Mouse (Mus musculus): Measurements from ENCODE around the gene Ssu72. TPM values are rescaled to one million over a fixed set of nuclear protein-coding genes. Genes with fewer than 3 reads are reported as not detected.
A peak's percentile ranks its signal among the peaks of the same experiment; 100 is the strongest.

The Ssu72 gene
- polyA plus RNA-seq, 1 experiment from 2014 or later = 155 TPM

DNA sequence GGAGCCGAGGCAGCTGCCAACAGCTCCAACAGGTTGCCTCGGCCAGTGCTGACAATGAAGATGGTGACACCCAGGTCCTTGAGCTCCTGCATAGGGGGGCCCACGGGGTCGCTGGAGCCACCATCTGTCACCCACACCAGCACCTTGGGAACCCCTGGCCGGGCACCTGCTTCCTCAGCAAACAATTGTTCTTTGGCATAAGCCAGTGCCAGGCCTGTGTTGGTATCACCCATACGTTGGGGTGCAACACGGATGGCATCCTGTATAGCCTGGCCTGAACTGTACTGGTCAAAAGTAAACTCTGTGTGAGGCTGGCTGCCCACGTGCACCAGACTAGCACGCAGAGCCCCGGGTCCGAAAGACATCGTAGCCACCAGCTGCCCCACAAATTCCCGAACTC, 68.2 kb downstream of the Ssu72 start:
- WGBS = 90% methylated on average over 13 of the region's 13 CpGs
- Histone ChIP-seq H3K4me2 (no peak overlapping the region), H3K4me1 (ENCODE audit: control insufficient read depth, insufficient read depth, low read length) (peaks cover 12% of the 10 kb centered on the region), H3K36me3 (ENCODE audit: control insufficient read depth, insufficient read depth, low read length) (no peaks in the 10 kb centered on the region), H3K4me3 (ENCODE audit: low read depth, low read length) (no peak overlapping the region), H3K9ac (ENCODE audit: low read length) (no peak overlapping the region), H3K27me3 (ENCODE audit: control insufficient read depth, insufficient read depth, low read length) (peaks cover 21% of the 10 kb centered on the region), H3K27ac (ENCODE audit: low read depth, low read length) (no peak overlapping the region), H3K9me3 (ENCODE audit: control insufficient read depth, low read length) (no peaks in the 10 kb centered on the region)
- ATAC-seq (ENCODE audit: low FRiP score) = no peak
- no peak for DNase-seq (ENCODE audit: low spot score, missing footprints)

DNA sequence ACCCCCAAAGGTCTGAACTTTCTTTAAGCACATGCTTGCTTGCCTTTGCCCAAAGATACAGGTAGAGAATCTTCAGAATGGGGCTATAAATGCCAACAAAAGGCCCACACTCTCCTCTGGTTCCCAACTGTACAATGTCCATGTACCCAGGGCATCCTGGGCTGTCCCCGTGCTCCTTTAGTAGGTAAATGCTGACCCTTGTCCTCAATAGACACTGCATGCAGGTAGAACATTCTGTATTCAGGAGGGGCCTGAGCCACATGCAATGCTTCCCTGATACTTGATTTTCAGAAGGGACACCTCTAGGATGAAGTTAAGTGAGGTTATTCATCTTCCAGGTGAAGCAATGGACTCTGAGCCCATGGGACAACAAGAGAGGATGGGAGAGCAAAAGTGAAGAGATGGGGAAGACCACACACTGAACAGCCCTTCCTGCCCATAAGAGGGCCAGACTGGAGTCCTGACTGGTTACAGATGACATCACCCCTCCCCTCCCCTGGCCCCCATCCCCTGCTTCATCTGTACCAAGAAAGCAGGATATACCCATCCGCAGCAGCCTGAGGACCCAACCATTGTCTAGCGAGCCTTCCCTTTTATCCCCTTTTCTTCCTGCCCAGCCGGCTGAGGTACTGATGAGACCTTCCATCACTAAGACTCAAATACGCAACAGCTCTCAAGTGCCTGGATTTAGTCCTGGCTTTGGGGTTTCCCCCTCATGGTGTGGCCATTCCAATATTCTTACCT, 68.9 kb downstream of the Ssu72 start:
- H3K4me3 ChIP-seq (ENCODE audit: low read depth, low read length) = peak overlapping the region; percentile 33; the same call in 1 of the 2 replicates

DNA sequence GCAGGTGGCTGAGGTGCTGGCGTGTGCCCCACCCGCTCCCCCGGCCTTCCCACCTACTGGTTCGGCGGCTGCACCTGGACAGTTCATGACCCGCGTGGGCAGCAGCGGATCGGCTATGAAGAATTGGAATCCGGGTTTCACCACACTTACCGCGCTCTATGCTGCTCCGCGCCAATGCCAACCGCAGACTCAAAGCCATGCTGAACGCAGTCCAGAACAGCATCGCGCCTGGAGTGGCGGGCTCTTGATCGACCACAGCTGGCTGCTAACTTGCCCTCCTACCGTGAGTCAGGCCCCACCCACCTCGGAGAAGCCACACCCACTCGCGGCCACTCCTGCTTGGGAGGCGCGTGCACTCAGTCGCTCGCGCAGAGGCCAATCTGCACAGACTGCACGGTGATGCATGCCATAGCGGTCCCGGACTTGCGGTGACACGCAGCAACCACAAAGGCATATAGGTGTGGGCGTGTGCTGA, 69.7 kb downstream of the Ssu72 start, which contains the start of gene Vwa1:
Vwa1 (minus strand) TSS at position 419 of the 475 bp plus-strand sequence.
- Histone ChIP-seq H3K4me3 (ENCODE audit: low read depth, low read length) (peak within 1 kb of the TSS; percentile 33), H3K4me2 (peak within 1 kb of the TSS; percentile 51), H3K9ac (ENCODE audit: low read length) (peak within 1 kb of the TSS; percentile 42), H3K27ac (ENCODE audit: low read depth, low read length) (no peak within 1 kb of the TSS), H3K4me1 (ENCODE audit: control insufficient read depth, insufficient read depth, low read length) (peaks cover 12% of the 10 kb centered on the region), H3K9me3 (ENCODE audit: control insufficient read depth, low read length) (no peaks in the 10 kb centered on the region), H3K27me3 (ENCODE audit: control insufficient read depth, insufficient read depth, low read length) (peaks cover 21% of the 10 kb centered on the region), H3K36me3 (ENCODE audit: control insufficient read depth, insufficient read depth, low read length) (no peaks in the 10 kb centered on the region)
- WGBS = 4% methylated on average over 35 of the region's 35 CpGs
- peak; percentile 41 for ATAC-seq (ENCODE audit: low FRiP score)
- DNase-seq (ENCODE audit: low spot score, missing footprints) = peak; percentile 95

More for the DNA sequence above, 68.9 kb downstream of the Ssu72 start:
- Histone ChIP-seq H3K27ac (ENCODE audit: low read depth, low read length) (no peak overlapping the region), H3K4me2 (peak overlapping the region; percentile 51), H3K4me1 (ENCODE audit: control insufficient read depth, insufficient read depth, low read length) (peaks cover 12% of the 10 kb centered on the region), H3K9ac (ENCODE audit: low read length) (no peak overlapping the region), H3K9me3 (ENCODE audit: control insufficient read depth, low read length) (no peaks in the 10 kb centered on the region), H3K36me3 (ENCODE audit: control insufficient read depth, insufficient read depth, low read length) (no peaks in the 10 kb centered on the region), H3K27me3 (ENCODE audit: control insufficient read depth, insufficient read depth, low read length) (peaks cover 21% of the 10 kb centered on the region)
- WGBS = 37% methylated on average over 5 of the region's 5 CpGs
- no peak for DNase-seq (ENCODE audit: low spot score, missing footprints)
- ATAC-seq (ENCODE audit: low FRiP score) = no peak

DNA sequence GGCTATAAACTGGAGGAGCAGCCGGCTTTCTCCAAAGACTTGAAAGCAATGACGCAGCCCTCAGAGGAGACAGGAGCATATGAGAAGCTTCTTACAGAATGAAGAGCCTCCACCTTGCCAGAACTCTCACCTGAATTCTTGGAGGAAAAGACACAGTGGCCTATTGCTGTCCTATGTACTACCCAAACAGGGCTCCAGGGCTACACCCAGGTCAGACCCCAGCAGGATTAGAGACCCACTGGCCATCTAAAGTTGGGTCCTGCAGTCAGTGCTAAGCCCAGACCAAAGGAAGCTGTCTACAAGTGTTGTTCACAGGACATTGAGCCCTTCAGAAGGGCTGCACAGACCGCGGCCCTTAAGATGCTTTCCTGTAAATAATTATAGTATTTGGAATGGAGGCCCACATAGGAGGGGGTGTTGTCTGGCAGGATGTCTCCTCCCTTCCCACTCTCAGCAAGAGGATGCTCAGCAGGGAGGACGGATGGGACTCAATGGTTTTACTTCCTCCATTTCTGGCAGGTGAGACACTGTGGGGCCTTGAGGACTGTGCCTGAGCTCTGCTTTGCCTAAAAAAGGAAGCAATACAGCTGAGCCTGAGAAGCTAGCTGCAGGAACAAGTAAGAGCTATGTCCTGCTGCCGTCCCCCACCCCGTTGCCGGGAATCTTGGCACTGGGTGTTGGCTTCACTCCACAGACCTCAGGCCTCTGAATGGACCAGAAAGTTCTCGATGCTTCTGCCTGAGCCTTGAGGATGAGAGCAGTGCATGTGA, 70.6 kb downstream of the Ssu72 start:
- H3K9ac ChIP-seq (ENCODE audit: low read length) = peak overlapping the region; percentile 42; the same call in 1 of the 2 replicates
- ATAC-seq (ENCODE audit: low FRiP score) (no peak), DNase-seq (ENCODE audit: low spot score, missing footprints) (no peak)
- H3K36me3 ChIP-seq (ENCODE audit: control insufficient read depth, insufficient read depth, low read length) = no peaks in the 10 kb centered on the region
- no peaks in the 10 kb centered on the region for H3K9me3 ChIP-seq (ENCODE audit: control insufficient read depth, low read length)
- H3K27ac ChIP-seq (ENCODE audit: low read depth, low read length) = no peak overlapping the region
- H3K4me1 ChIP-seq (ENCODE audit: control insufficient read depth, insufficient read depth, low read length) = peaks cover 10% of the 10 kb centered on the region
- peaks cover 21% of the 10 kb centered on the region for H3K27me3 ChIP-seq (ENCODE audit: control insufficient read depth, insufficient read depth, low read length)
- no peak overlapping the region for H3K4me3 ChIP-seq (ENCODE audit: low read depth, low read length)
- 63% methylated on average over 9 of the region's 9 CpGs for WGBS
- H3K4me2 ChIP-seq = peak overlapping the region; percentile 51; the same call in 1 of the 2 replicates

DNA sequence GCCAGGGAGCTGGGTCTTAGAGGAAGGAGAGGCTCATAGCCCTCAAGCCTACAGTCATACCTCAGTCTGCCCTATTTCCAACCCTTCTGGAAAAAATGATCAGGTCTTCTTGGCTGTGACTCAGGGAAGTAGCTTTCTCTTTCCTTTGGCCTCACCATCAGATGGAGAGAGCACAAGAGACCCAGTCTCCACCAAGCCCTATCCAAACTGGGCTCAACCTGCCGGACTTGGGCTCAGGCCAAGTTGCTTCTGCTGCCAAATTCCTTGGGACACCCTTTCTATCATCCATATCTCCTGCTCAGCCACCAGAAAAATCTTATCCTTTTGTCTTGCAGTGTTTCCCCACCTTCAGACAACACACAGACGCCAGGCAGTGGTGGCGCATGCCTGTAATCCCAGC, 71.3 kb downstream of the Ssu72 start:
- Histone ChIP-seq H3K4me1 (ENCODE audit: control insufficient read depth, insufficient read depth, low read length) (peaks cover 7% of the 10 kb centered on the region; the same call in 1 of the 2 replicates), H3K36me3 (ENCODE audit: control insufficient read depth, insufficient read depth, low read length) (no peaks in the 10 kb centered on the region), H3K4me3 (ENCODE audit: low read depth, low read length) (no peak overlapping the region), H3K9me3 (ENCODE audit: control insufficient read depth, low read length) (no peaks in the 10 kb centered on the region), H3K27me3 (ENCODE audit: control insufficient read depth, insufficient read depth, low read length) (peaks cover 21% of the 10 kb centered on the region), H3K27ac (ENCODE audit: low read depth, low read length) (no peak overlapping the region; the same call in 1 of the 2 replicates), H3K9ac (ENCODE audit: low read length) (no peak overlapping the region), H3K4me2 (no peak overlapping the region)
- DNase-seq (ENCODE audit: low spot score, missing footprints) (no peak), ATAC-seq (ENCODE audit: low FRiP score) (no peak)
- WGBS = 73% methylated on average over 3 of the region's 3 CpGs

DNA sequence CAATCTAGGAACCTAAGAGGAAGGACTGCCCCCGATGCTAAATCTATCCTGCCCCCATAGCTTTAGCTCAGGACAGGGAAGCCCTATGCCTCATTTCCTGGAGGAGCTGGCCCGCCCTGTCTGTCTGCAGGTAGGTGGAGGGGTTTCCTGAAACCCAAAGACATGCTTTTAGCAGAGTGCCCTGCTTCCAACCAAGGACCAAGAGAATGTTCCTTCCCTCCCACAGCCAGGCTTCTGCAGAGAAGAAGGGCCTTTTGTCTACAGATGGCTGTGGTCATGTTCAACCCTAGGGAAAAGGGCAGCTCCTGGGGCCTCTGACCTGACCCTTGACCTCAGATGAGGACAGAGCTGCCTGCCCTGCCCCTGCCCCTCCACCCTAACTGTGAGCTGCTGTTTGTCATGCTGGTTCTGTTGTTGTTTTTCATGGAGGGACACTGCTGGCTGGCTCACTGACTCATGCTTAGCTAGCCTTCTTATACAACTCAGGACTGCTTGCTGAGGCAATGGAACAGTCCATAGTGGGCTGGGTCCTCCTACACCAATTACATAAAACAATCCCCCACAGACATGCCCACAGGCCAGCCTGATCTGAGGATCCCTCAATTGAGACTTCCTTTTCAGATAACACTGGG, 72.2 kb downstream of the Ssu72 start:
- 30% methylated on average over 2 of the region's 2 CpGs for WGBS
- peaks cover 7% of the 10 kb centered on the region; the same call in 1 of the 2 replicates for H3K4me1 ChIP-seq (ENCODE audit: control insufficient read depth, insufficient read depth, low read length)
- no peaks in the 10 kb centered on the region for H3K36me3 ChIP-seq (ENCODE audit: control insufficient read depth, insufficient read depth, low read length)
- H3K4me2 ChIP-seq = no peak overlapping the region
- no peak overlapping the region for H3K9ac ChIP-seq (ENCODE audit: low read length)
- no peak for ATAC-seq (ENCODE audit: low FRiP score)
- peaks cover 21% of the 10 kb centered on the region for H3K27me3 ChIP-seq (ENCODE audit: control insufficient read depth, insufficient read depth, low read length)
- H3K27ac ChIP-seq (ENCODE audit: low read depth, low read length) = no peak overlapping the region
- no peak for DNase-seq (ENCODE audit: low spot score, missing footprints)
- H3K4me3 ChIP-seq (ENCODE audit: low read depth, low read length) = no peak overlapping the region
- no peaks in the 10 kb centered on the region for H3K9me3 ChIP-seq (ENCODE audit: control insufficient read depth, low read length)

DNA sequence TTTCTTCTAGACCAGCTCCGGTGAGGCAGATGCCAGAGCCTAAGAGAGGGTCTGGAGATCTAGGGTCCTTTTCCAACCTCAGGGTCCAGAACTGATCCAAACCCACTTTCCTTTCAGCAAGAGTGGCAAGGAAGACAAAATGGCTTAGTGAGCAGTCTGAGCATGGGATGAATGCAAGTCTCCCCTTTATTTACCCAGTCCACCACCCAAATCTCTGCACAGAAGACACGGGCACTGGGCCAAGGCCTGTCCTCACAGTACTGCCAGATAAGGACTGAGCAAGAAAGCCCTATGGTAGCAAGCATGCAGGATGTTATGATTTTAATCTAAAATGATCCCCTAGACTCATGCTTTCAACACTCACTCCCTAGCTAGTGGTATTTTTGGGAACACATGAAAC, 73.2 kb downstream of the Ssu72 start:
- Histone ChIP-seq H3K36me3 (ENCODE audit: control insufficient read depth, insufficient read depth, low read length) (no peaks in the 10 kb centered on the region), H3K9me3 (ENCODE audit: control insufficient read depth, low read length) (no peaks in the 10 kb centered on the region), H3K4me1 (ENCODE audit: control insufficient read depth, insufficient read depth, low read length) (peaks cover 7% of the 10 kb centered on the region; the same call in 1 of the 2 replicates), H3K27ac (ENCODE audit: low read depth, low read length) (no peak overlapping the region), H3K9ac (ENCODE audit: low read length) (no peak overlapping the region), H3K27me3 (ENCODE audit: control insufficient read depth, insufficient read depth, low read length) (peaks cover 21% of the 10 kb centered on the region), H3K4me3 (ENCODE audit: low read depth, low read length) (no peak overlapping the region), H3K4me2 (no peak overlapping the region)
- DNase-seq (ENCODE audit: low spot score, missing footprints) (no peak), ATAC-seq (ENCODE audit: low FRiP score) (no peak)
- WGBS = 90% methylated on average over 2 of the region's 2 CpGs

DNA sequence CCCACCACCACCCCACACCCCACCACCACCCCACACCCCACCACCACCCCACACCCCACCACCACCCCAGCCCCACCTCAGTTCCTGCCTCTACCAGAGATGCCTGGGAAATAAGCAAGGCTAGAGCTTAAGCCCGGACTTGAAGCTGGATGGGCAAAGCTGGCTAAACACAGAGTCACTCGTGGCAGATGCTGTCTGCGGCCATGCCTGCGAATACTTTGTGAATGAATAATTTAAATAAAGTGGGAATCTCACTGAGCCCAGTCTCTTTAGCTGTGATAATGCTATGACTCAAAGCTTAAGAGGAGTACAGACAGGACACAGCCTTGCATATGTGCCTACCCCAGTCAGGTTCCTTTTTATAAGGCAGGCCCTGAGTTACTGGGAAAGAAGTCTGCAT, 74.9 kb downstream of the Ssu72 start:
- H3K9ac ChIP-seq (ENCODE audit: low read length) = no peak overlapping the region
- ATAC-seq (ENCODE audit: low FRiP score) = no peak
- no peak for DNase-seq (ENCODE audit: low spot score, missing footprints)
- WGBS = 87% methylated on average over 4 of the region's 4 CpGs
- peaks cover 6% of the 10 kb centered on the region; the same call in 1 of the 2 replicates for H3K27me3 ChIP-seq (ENCODE audit: control insufficient read depth, insufficient read depth, low read length)
- peaks cover 7% of the 10 kb centered on the region; the same call in 1 of the 2 replicates for H3K4me1 ChIP-seq (ENCODE audit: control insufficient read depth, insufficient read depth, low read length)
- H3K9me3 ChIP-seq (ENCODE audit: control insufficient read depth, low read length) = no peaks in the 10 kb centered on the region
- H3K4me3 ChIP-seq (ENCODE audit: low read depth, low read length) = no peak overlapping the region
- H3K4me2 ChIP-seq = no peak overlapping the region
- no peak overlapping the region for H3K27ac ChIP-seq (ENCODE audit: low read depth, low read length)
- H3K36me3 ChIP-seq (ENCODE audit: control insufficient read depth, insufficient read depth, low read length) = no peaks in the 10 kb centered on the region

Data from midbrain, embryonic 11.5 days (tissue).